In genomic region chr17:14037012-14037411, GRCm38 (mm10) we compare ENCODE assay signal across 19 mouse cellular contexts. TPM values are rescaled to one million over a fixed set of nuclear protein-coding genes. Genes with fewer than 3 reads are reported as not detected.
"Had no signal": no experiment of that assay in that cellular context is flagged by ENCODE, and none has a peak within 500 bp of the region (broad histone marks: within the 10 kb centered on the region; RNA-seq: fewer than 3 reads in every experiment).

No protein-coding gene starts in this region.

RNA-seq across cellular contexts. Expression of gene Gm7358, which starts 22.3 kb away (rescaled TPM):
- polyA plus RNA-seq: cerebellum, adult 2 months; cortical plate, adult 2 months; embryonic facial prominence, embryonic 10.5 days; embryonic facial prominence, embryonic 11.5 days; embryonic facial prominence, embryonic 12.5 days; embryonic facial prominence, embryonic 13.5 days; embryonic facial prominence, embryonic 14.5 days; embryonic facial prominence, embryonic 15.5 days; erythroblast, embryonic 14.5 days; forebrain, embryonic 10.5 days; forebrain, embryonic 11.5 days; forebrain, embryonic 12.5 days; forebrain, embryonic 13.5 days; forebrain, embryonic 14.5 days; forebrain, embryonic 15.5 days; forebrain, embryonic 16.5 days; forebrain, postnatal 0 days; frontal cortex, adult 2 months; gonadal fat pad, adult 2 months had no signal

RNA-seq across cellular contexts. Expression of gene Gm7356, which starts 33.5 kb away (rescaled TPM):
- polyA plus RNA-seq: cerebellum, adult 2 months; cortical plate, adult 2 months; embryonic facial prominence, embryonic 10.5 days; embryonic facial prominence, embryonic 11.5 days; embryonic facial prominence, embryonic 12.5 days; embryonic facial prominence, embryonic 13.5 days; embryonic facial prominence, embryonic 14.5 days; embryonic facial prominence, embryonic 15.5 days; erythroblast, embryonic 14.5 days; forebrain, embryonic 10.5 days; forebrain, embryonic 11.5 days; forebrain, embryonic 12.5 days; forebrain, embryonic 13.5 days; forebrain, embryonic 14.5 days; forebrain, embryonic 15.5 days; forebrain, embryonic 16.5 days; forebrain, postnatal 0 days; frontal cortex, adult 2 months; gonadal fat pad, adult 2 months had no signal
